Mouse (Mus musculus): ENCODE data around the gene Fkbp4.
"Not testable (repeated sequence)": the region's sequence is repeated elsewhere in the genome, so short reads cannot be mapped to it uniquely, and the experiment has no call there.

Gene Fkbp4

GRCm38 (mm10) chr6:128390683-128391082, 47.8 kb downstream of the Fkbp4 start:
- no peak for DNase-seq

- DNase-seq = no peak
These were observed 49.3 kb downstream of the Fkbp4 start for GRCm38 (mm10) chr6:128389185-128389584.

- DNase-seq = no peak
These were observed 53.5 kb downstream of the Fkbp4 start for GRCm38 (mm10) chr6:128385026-128385425.

GRCm38 (mm10) chr6:128383752-128384151, 54.7 kb downstream of the Fkbp4 start:
- DNase-seq = no peak

DNA sequence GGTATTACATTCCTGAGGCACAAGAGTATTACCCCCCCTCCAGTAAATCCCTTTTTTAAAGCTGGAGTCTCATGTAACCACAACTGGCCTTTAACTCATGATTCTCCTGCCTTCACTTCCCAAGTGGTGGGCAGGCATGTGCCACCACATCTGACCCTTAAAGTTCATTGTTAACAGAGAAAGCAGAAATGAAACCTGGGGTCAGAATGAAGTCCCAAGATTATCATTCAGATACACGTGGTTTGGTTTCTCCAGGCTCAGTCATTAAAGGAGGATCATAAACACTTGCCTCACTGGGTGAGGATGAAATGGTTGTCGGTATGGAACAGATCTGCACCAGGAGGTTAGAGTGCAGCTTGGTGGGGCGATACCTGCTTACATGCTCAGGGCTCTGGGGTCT, 57.2 kb downstream of the Fkbp4 start:
- DNase-seq = no peak

GRCm38 (mm10) chr6:128380594-128381167, 57.8 kb downstream of the Fkbp4 start:
- not testable (repeated sequence) for DNase-seq

All from kidney, postnatal 25 days (tissue).